Mouse (Mus musculus) stomach, postnatal 0 days (tissue): ENCODE measurements at regions not wholly inside any gene's neighbourhood (a gene's known extent, or its start where the extent isn't known, plus 50 kb on each side); places are given as distances from the start of the nearest gene placed in this dataset.

Experiments
- ATAC-seq: fragments of 200-750 bp; cut with Nextera tagmentation; 2 replicates; pipeline ENCODE4 v1.8.0; 2017; ENCODE audit not compliant: low FRiP score, low TSS enrichment
- DNase-seq: peaks from one replicate; pipeline ENCODE4 v3.0.0-alpha.2; 2016; ENCODE audit warnings: low spot score
- H3K27ac ChIP-seq: fragments of 300-500 bp; sonication (generic); replicated peaks from 2 replicates; pipeline ENCODE4 v1.5.1; 2014; ENCODE audit warnings: mild to moderate bottlenecking, control low read depth
- H3K27me3 ChIP-seq: fragments of 300-500 bp; sonication (generic); 2 replicates; pipeline ENCODE4 v1.6.1; 2014; ENCODE audit warnings: low read length; ENCODE audit not compliant: control insufficient read depth, insufficient read depth
- H3K36me3 ChIP-seq: fragments of 300-500 bp; sonication (generic); 2 replicates; pipeline ENCODE4 v1.6.1; 2014; ENCODE audit warnings: low read length, mixed read lengths; ENCODE audit not compliant: control insufficient read depth, insufficient read depth
- H3K4me1 ChIP-seq: fragments of 300-500 bp; sonication (generic); replicated peaks from 2 replicates; pipeline ENCODE4 v1.6.1; 2014; ENCODE audit warnings: antibody characterized with exemption; ENCODE audit not compliant: control insufficient read depth, insufficient read depth
- H3K4me2 ChIP-seq: fragments of 300-500 bp; sonication (generic); replicated peaks from 2 replicates; pipeline ENCODE4 v1.6.1; 2014; ENCODE audit warnings: low read depth, mild to moderate bottlenecking, control low read depth, moderate library complexity
- H3K4me3 ChIP-seq: fragments of 300-500 bp; sonication (generic); 2 replicates; pipeline ENCODE4 v1.5.1; 2014; ENCODE audit warnings: low read depth, low read length, control low read depth
- H3K9ac ChIP-seq: fragments of 300-500 bp; sonication (generic); 2 replicates; pipeline ENCODE4 v1.6.1; 2014; ENCODE audit warnings: mild to moderate bottlenecking, low read length, control low read depth, mixed read lengths
- H3K9me3 ChIP-seq: fragments of 300-500 bp; sonication (generic); 2 replicates; pipeline ENCODE4 v1.6.1; 2016; ENCODE audit warnings: low read length; ENCODE audit not compliant: control insufficient read depth
- CTCF ChIP-seq: IDR thresholded peaks from 2 replicates; pipeline ENCODE4 v1.5.1; 2016; ENCODE audit warnings: antibody characterized with exemption, low read depth, mild to moderate bottlenecking, moderate library complexity
- EP300 ChIP-seq: optimal IDR thresholded peaks from 2 replicates; pipeline ENCODE3; 2016; ENCODE audit warnings: antibody characterized with exemption
- WGBS: fragments of 180-500 bp; shearing (Covaris S2); extraction: QIAGEN DNeasy Blood & Tissue Kit; methylation state at CpG from one replicate; pipeline ENCODE4 v1.1.7; 2014; 5-methylcytosine and 5-hydroxymethylcytosine counted together

DNA sequence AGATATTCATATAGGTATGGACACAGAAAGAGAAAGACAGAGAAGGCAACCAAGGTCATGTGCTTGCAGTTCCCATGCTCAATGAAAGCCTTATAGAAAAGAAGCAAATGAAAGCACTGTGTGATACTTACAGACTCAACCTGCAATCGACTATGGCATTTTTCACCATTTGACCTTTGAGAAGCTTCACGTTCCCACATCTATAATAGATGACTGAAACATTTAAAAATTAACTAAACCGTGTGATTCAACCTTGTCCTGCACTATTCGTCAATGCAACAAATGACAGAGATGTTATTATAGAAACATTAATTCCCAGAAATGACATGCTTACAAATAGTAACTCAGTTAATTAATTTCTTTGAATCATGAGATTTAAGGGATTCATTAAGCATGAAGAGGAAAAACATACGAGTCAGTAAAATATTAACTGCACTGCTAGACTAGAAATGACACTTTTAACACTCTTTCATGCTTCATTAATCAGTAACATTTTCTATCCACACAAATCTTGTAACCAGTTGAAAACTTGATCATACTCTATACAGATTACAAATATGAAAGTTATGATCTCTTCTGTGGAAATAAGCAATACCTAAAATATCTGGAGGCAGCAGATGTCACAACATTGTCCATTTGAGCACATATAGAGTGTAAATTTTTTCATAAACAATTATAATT is 545.2 kb upstream of the N6amt1 start:
- Histone ChIP-seq H3K27me3 (no peaks in the 10 kb centered on the region), H3K27ac (no peak overlapping the region), H3K4me3 (no peak overlapping the region), H3K4me2 (no peak overlapping the region), H3K9me3 (no peaks in the 10 kb centered on the region), H3K4me1 (no peaks in the 10 kb centered on the region), H3K9ac (no peak overlapping the region), H3K36me3 (no peaks in the 10 kb centered on the region)
- TF ChIP-seq EP300, result no peak
- no peak for TF ChIP-seq CTCF
- DNase-seq (no peak), ATAC-seq (no peak)
- WGBS, result 51% methylated on average over 5 of the region's 5 CpGs

DNA sequence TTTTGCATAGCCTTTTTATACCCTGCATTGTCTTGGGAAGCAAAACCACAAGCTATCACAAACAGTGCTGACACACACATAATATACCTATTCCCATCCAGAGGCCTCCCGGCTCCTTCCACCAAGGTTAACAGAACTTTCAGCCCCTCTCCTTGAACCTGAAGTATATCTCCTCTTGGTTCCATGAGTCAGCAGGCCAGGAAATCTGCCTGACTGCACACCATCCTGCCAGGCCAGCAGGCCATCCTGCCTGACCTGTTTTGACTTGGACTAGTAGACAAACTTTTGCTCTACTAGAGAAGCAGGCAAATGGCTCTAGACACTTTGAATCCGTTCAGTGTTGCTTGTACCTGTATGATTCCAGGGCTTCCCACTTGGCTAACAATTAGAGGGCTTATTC is 547.6 kb upstream of the N6amt1 start:
- Histone ChIP-seq H3K4me3 (no peak overlapping the region), H3K9ac (no peak overlapping the region), H3K36me3 (no peaks in the 10 kb centered on the region), H3K9me3 (no peaks in the 10 kb centered on the region), H3K27ac (no peak overlapping the region), H3K4me2 (no peak overlapping the region), H3K27me3 (no peaks in the 10 kb centered on the region), H3K4me1 (no peaks in the 10 kb centered on the region)
- WGBS, result 83% methylated on average over 2 of the region's 2 CpGs
- no peak for TF ChIP-seq EP300
- no peak for TF ChIP-seq CTCF
- ATAC-seq (no peak), DNase-seq (no peak)

DNA sequence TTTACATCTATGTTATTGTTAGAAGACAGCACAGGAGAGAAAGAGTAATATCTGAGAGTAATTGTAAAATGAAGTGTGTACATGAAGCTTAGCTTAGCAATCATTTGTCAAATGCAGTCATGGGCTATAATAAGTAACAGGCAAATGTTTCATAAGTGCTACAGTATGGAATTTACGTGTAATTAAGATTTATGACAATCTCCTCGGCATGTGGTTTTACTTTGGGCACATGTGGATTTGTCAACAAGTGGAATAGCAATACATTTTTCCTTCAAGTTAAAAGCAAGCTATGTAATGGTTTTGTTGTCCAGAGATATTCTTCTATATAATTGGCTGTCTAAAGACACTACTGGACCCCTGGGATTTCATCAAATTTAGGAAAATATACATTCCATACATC is 577.9 kb upstream of the N6amt1 start:
- TF ChIP-seq CTCF, result no peak
- no peak for TF ChIP-seq EP300
- DNase-seq (no peak), ATAC-seq (no peak)
- Histone ChIP-seq H3K27ac (no peak overlapping the region), H3K4me1 (no peaks in the 10 kb centered on the region), H3K4me2 (no peak overlapping the region), H3K4me3 (no peak overlapping the region), H3K27me3 (no peaks in the 10 kb centered on the region), H3K9me3 (no peaks in the 10 kb centered on the region), H3K36me3 (no peaks in the 10 kb centered on the region), H3K9ac (no peak overlapping the region)
- 25% methylated on average over 2 of the region's 2 CpGs for WGBS

DNA sequence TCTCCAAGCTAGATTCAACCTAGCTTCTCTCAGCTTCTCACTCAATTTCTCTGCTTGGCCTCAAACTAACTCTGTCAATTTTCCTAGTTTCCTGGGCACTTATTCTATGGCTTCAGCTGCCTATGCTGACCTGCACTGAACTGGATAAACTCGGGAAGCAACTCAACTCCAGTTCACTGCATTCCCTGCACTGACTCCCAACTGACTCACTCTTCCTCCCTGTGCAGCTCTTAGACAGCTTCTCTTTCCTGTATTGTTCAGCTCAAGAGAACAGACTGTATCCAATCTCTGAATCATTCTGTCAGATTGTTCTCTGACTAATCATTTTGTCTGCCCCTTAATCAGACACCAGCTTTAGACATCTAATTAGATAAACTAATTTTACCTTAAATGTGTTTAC is 581.4 kb upstream of the N6amt1 start:
- no peak overlapping the region for H3K4me2 ChIP-seq
- no peaks in the 10 kb centered on the region for H3K27me3 ChIP-seq
- DNase-seq (no peak), ATAC-seq (no peak)
- H3K9me3 ChIP-seq, result no peaks in the 10 kb centered on the region
- H3K4me3 ChIP-seq, result no peak overlapping the region
- H3K27ac ChIP-seq, result no peak overlapping the region
- H3K4me1 ChIP-seq, result no peaks in the 10 kb centered on the region
- TF ChIP-seq EP300, result no peak
- no peak for TF ChIP-seq CTCF
- 42% methylated on average over 1 of the region's 1 CpGs for WGBS
- H3K9ac ChIP-seq, result no peak overlapping the region
- H3K36me3 ChIP-seq, result no peaks in the 10 kb centered on the region

DNA sequence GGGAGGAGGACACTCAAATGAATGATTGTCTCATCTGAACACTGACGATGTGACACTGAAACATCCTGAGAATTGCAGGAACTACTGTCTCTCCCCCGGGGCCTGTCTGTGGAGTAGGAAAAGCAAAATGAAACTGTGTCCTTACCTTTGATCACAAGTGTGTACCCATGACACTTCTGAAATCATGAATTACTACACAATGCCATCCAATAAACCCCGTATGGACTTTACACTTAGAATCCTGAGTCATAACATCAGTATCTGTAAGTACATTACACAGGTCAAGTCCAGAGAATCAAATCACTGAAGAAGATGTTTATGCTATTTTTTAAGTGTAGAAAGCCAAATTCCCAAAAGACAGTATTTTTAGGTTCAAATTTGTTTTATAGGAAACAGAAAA is 585.1 kb upstream of the N6amt1 start:
- Histone ChIP-seq H3K27ac (no peak overlapping the region), H3K4me2 (no peak overlapping the region), H3K9me3 (no peaks in the 10 kb centered on the region), H3K9ac (no peak overlapping the region), H3K27me3 (no peaks in the 10 kb centered on the region), H3K36me3 (no peaks in the 10 kb centered on the region), H3K4me3 (no peak overlapping the region), H3K4me1 (no peaks in the 10 kb centered on the region)
- TF ChIP-seq CTCF, result no peak
- no peak for TF ChIP-seq EP300
- WGBS, result 74% methylated on average over 3 of the region's 3 CpGs
- DNase-seq (no peak), ATAC-seq (no peak)

DNA sequence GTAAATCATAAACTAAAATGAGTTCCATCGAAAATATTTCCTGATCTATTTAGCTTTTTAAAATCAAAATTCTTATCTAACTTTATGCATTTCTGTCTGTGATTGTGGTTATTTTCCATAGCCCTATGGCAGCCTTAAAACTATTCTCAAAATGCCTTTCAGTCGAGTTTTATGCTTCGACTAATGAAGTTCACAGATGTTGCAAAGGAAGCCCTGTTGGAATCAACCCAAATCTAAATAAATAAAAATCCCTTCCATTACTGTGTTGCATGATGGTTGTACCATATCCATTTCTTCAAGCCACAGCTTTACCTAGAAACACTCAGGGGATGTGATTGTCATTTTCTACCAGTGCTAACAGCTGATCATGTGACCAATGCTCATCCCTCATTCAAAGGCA is 585.6 kb upstream of the N6amt1 start:
- Histone ChIP-seq H3K4me2 (no peak overlapping the region), H3K4me3 (no peak overlapping the region), H3K27me3 (no peaks in the 10 kb centered on the region), H3K9ac (no peak overlapping the region), H3K4me1 (no peaks in the 10 kb centered on the region), H3K36me3 (no peaks in the 10 kb centered on the region), H3K27ac (no peak overlapping the region), H3K9me3 (no peaks in the 10 kb centered on the region)
- TF ChIP-seq EP300 (no peak), CTCF (no peak)
- ATAC-seq, result no peak
- DNase-seq, result no peak
- WGBS, result 45% methylated on average over 3 of the region's 3 CpGs
